Mouse (Mus musculus) left cerebral cortex, postnatal 25 days (tissue): ENCODE data around the gene Rgl1. TPM values are rescaled to one million over a fixed set of nuclear protein-coding genes. Genes with fewer than 3 reads are reported as not detected.
A peak's percentile ranks its signal among the peaks of the same experiment; 100 is the strongest.
"Not testable (repeated sequence)": the region's sequence is repeated elsewhere in the genome, so short reads cannot be mapped to it uniquely, and the experiment has no call there.

Experiments used
- DNase-seq, 2 experiments: peaks; one replicate each; pipeline ENCODE4 v3.0.0; 2022; ENCODE audit warnings: low spot score in 2 of 2, mixed read lengths in 1 of 2
- intact Hi-C: fragments of 180-260 bp; cut with DNase I; formaldehyde crosslinking; loops from one replicate; pipeline ENCODE4 v1.15.1; 2025
- total RNA-seq, 2 experiments: library from RNA; stranded (reverse); gene quantifications; 2 replicates each; pipeline ENCODE4 v1.2.3; 2021

The Rgl1 gene
- total RNA-seq, 2 experiments from 2014 or later: 121 to 148 TPM

DNA sequence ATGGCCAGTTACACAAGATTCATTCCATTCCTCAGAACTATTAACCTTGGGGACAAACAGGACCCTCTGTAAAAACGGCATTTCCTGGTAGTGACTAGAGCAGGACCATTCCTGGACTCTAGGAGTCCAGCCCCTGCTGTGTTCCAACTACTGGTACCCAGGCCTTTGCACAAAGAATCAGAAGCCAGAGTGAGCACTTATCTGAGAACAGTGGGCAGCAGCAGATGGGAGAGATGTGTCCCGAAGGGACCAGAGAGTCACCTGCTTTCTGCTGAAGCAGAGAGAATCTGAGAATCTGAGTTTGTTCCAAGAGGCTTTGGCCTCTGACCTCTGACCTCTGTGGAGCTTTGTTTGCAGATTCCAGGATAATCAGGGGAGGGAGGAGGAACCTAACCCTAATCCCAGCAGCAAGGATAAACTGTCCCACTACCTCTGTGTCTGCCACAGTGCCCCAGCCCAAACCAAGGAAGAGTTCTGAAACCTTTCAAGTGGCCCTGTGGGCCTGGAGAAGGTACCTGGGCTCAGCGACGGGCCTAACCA lies 22.0 kb upstream of the Rgl1 start:
- intact Hi-C loops: no loop called here
- DNase-seq: no peak

- intact Hi-C loops: no loop called here
- no peak for DNase-seq
These were observed 20.8 kb upstream of the Rgl1 start for GRCm38 (mm10) chr1:152786953-152787352.

GRCm38 (mm10) chr1:152785446-152785845 lies 19.3 kb upstream of the Rgl1 start:
- intact Hi-C loops, DNase-seq: not testable (repeated sequence)

GRCm38 (mm10) chr1:152784620-152785019 lies 18.5 kb upstream of the Rgl1 start:
- intact Hi-C loops: no loop called here
- no peak for DNase-seq

- intact Hi-C loops: loop anchor here (10.0 kb wide), 1 partner anchor 56 kb away; no protein-coding TSS in a partner anchor
- DNase-seq: peak; percentile 60 to 67
These were observed 13.1 kb upstream of the Rgl1 start for GRCm38 (mm10) chr1:152779071-152779737.

GRCm38 (mm10) chr1:152774601-152775000 lies 8.4 kb upstream of the Rgl1 start:
- intact Hi-C loops: loop anchor here (10.0 kb wide), 1 partner anchor 60 kb away; no protein-coding TSS in a partner anchor
- DNase-seq: not testable (repeated sequence)

GRCm38 (mm10) chr1:152771016-152771415 lies 4.9 kb upstream of the Rgl1 start:
- peak in 1 of 2 experiments; percentile 56 for DNase-seq

DNA sequence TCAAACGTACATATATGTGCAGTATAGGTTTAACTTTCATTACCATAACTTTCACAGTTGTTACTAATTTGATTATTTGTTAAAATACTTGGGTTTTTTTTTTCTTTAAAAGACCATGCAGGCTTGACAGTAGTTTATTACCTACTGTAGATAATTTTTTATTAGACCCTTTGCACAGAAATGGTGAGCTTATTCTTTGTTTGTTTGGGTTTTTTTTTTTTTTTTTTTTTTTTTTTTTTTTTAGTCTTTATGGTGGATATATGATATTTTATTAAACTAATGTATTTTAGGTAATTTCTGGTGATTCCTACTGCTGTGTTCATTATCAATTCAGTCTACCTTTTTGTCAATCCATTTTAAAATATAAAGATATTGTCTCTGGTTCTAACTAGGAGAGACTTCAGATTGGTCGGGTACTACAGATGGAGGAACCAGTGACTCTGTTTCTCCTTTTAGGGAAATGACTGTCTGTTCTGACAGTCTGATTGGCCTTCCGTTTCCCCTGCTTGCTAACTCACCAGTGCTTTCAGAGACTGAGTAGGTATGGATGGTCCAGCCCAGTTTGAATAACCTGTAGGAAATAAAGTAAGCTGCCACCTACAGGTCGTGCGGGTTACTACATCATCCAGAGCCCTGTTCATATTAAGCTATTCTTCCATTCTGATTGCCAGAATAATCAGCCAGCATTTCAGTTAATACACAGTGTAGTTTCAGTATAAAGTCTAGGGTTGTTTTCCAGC lies 1.8 kb upstream of the Rgl1 start:
- DNase-seq: peak; percentile 84 to 94
- intact Hi-C loops: loop anchor here (2.0 kb wide), 1 partner anchor 243 kb away; no protein-coding TSS in a partner anchor

More at GRCm38 (mm10) chr1:152771016-152771415, 4.9 kb upstream of the Rgl1 start:
- intact Hi-C loops: loop anchor here (10.0 kb wide), 1 partner anchor 64 kb away; no protein-coding TSS in a partner anchor

DNA sequence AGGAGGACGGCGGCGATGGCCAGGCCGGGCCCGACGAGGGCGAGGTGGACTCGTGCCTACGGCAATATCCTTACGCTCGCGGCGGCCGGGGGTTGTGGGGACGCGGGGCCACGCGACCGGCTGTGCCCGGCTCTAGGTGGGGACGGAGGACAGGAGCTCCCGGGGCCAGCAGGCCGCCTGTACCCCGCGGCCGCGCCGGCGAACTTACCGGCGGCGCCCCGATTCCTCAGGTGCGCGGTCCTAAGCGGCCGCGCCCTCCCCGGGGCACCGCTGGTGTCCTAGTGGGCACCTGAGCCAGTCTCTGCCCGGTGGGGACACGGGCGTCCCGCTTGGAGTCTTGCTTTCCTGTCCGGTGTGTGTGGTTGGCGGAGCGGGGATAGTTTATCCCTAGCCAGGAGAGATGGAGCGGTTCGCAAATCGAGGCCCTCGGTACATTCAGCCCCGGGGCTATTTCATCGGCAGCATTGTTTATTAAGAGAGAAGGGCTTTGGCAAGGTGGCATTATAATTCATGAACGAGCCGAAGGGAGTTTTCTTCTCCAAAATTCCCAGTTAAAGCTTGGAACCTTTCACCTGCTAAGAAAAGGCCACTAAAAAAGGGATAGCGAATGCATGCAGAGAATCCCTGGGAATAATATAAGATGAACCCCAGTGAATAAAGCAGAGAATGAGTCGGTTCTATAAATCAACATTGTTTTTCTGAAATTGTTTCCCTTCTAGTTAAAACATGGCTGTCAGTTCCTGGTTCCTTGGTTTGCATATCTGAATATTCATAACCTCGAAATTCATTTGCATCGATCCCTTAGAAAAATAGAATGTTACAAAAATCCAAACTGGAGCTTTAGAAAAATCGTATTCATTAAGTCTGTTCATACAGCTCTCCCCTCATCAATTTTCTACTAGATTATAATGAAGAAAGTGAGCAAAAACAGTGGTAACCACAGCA lies 925 bp upstream of the Rgl1 start:
- peak in 1 of 2 experiments; percentile 28 for DNase-seq
- intact Hi-C loops: loop anchor here (1.0 to 2.0 kb wide), 2 partner anchors 136 to 242 kb away; no protein-coding TSS in a partner anchor

DNA sequence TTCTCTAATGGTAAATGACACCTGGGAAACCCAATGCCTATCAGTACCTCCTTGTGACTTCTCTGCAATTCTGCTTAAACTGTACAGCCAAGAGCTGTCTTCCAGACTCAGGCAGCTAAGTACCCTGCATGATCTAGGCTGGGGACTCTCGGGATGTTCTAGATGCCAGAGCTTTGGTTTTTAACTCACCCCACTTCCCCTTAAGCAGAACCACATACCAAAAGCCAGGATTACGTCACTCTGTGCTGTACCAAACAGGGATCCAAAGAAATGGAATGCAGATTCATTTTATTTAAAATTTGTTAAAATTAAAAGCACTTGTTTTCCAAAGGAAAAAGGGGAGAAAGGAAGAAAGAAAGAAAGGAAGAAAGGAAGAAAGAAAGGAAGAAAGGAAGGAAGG lies 4.4 kb downstream of the Rgl1 start:
- DNase-seq: no peak
- intact Hi-C loops: no loop called here

DNA sequence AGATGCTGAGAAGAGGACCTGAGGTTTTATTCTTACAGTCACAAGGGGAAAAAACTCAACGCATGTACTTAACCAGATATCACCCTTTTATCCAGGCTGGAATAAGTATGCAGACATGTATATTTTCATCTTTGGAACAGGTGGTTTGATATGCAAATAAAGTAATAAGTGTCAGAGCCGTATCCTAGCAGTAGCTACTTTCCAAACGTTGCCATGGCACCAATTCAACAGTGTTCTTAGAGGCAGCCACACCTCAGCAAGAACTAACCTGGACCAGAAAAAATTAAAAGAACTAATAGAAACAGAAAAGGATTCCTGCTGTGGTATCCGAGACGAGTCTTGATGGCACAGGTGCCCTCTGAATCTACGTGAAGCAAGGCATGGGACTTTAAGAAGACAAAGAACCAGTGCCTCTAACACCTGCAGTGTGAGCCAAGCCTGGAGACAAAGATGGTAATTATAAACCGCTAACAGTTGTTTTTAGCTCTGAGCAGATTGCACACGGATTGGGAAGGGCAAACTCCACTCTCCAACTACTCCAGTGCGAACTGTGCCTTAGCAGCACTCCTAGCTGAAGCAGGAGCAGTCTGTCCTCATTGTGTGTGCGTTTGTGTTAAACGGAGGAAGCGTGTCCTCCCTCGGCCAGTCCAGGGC lies 15.7 kb downstream of the Rgl1 start, which contains the start of gene Apobec4:
Gene Apobec4, plus strand, starts transcription at position 240 of the 654 bp plus-strand sequence.
- intact Hi-C loops: loop anchor here (10.0 kb wide), 1 partner anchor 356 kb away; the partner anchor contains the start of gene Colgalt2
- peak; percentile 60 to 82 for DNase-seq

DNA sequence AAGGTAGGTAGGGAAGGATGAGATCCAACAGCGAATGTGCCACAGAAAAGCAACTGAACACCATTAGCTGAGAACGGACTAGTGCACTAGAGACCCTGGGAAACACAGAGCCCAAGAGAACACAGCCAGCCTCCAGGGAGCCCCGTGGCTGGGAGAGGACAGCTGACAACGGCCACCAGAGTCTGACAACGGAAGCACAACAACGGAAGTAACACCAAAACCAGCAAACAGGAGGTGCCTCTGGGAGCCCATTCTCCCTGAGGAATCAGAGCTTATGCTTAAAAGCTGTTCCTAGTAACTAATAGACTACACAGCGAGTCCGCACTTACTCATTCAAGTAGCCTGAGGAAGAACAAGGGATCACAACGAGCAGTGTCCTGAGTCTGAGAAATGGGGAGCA lies 16.9 kb downstream of the Rgl1 start:
- intact Hi-C loops: no loop called here
- DNase-seq: no peak

- peak; percentile 81 to 91 for DNase-seq
- intact Hi-C loops: loop anchor here (1.0 kb wide), 1 partner anchor 221 kb away; no protein-coding TSS in a partner anchor
These were observed 19.7 kb downstream of the Rgl1 start for GRCm38 (mm10) chr1:152746426-152746825.

GRCm38 (mm10) chr1:152743095-152743826 lies 22.9 kb downstream of the Rgl1 start:
- intact Hi-C loops: no loop called here

DNA sequence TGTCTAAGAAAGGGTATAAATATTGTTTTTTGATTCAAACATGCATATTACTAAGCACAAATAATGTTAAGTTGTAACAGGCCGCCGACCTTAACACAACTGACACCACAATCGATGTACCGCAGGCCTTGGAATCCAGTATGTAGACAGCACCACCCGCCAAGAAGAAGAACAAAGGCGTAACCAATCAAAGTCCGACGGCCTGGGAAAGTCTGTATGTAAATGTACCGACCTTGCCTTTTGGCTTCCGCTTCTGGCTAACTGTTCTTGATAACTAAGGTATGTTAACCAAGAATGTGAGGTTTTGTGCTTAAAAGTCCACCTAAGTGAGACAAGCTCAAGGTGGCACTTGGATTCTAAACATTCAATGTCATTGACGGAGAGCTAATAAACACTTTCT lies 26.8 kb downstream of the Rgl1 start:
- no peak for DNase-seq
- intact Hi-C loops: no loop called here

More at GRCm38 (mm10) chr1:152743095-152743826, 22.9 kb downstream of the Rgl1 start:
- no peak for DNase-seq

GRCm38 (mm10) chr1:152738793-152739192 lies 27.4 kb downstream of the Rgl1 start:
- no peak for DNase-seq
- intact Hi-C loops: no loop called here

GRCm38 (mm10) chr1:152727604-152728236 lies 38.4 kb downstream of the Rgl1 start:
- intact Hi-C loops: no loop called here
- no peak for DNase-seq
